Mouse (Mus musculus) myocyte (in vitro differentiated cells): Measurements from ENCODE around the gene Znhit3. TPM values are rescaled to one million over a fixed set of nuclear protein-coding genes. Genes with fewer than 3 reads are reported as not detected.
A peak's percentile ranks its signal among the peaks of the same experiment; 100 is the strongest.

Experiments used
- H3K27me3 ChIP-seq: one replicate; pipeline ENCODE4 v1.6.1; 2011; ENCODE audit not compliant: control insufficient read depth, insufficient read depth, insufficient read length
- H3K36me3 ChIP-seq: one replicate; pipeline ENCODE4 v1.6.1; 2011; ENCODE audit not compliant: control insufficient read depth, insufficient read depth
- H3K4me2 ChIP-seq: one replicate; pipeline ENCODE4 v1.6.1; 2011; ENCODE audit warnings: low read depth, control low read depth
- H3K4me3 ChIP-seq: one replicate; pipeline ENCODE4 v1.5.1; 2011; ENCODE audit warnings: mild to moderate bottlenecking, control low read depth, moderate library complexity
- H3K79me2 ChIP-seq: one replicate; pipeline ENCODE4 v1.6.1; 2011; ENCODE audit not compliant: control insufficient read depth, insufficient read depth
- H3ac ChIP-seq: one replicate; pipeline ENCODE4 v1.6.1; 2011; ENCODE audit not compliant: control insufficient read depth, insufficient read length
- CEBPB ChIP-seq: IDR thresholded peaks from 2 replicates; pipeline ENCODE4 v1.6.1; 2011; ENCODE audit warnings: mild to moderate bottlenecking, moderate library complexity; ENCODE audit not compliant: poor library complexity, insufficient read depth, severe bottlenecking
- E2F4 ChIP-seq: IDR thresholded peaks from one replicate; pipeline ENCODE4 v1.6.1; 2011; ENCODE audit warnings: mild to moderate bottlenecking, control low read depth, moderate library complexity; ENCODE audit not compliant: insufficient read depth
- MAX ChIP-seq: IDR thresholded peaks from one replicate; pipeline ENCODE4 v1.6.1; 2011; ENCODE audit warnings: low read depth, mild to moderate bottlenecking, control low read depth
- MYOD1 ChIP-seq, 3 experiments: IDR thresholded peaks; one replicate each; pipeline ENCODE4 v1.6.1; 2011; ENCODE audit warnings: control low read depth in 2 of 3, low read depth in 2 of 3, mild to moderate bottlenecking in 2 of 3, moderate library complexity in 1 of 3; ENCODE audit not compliant: insufficient read length in 2 of 3, control insufficient read depth in 1 of 3
- MYOG ChIP-seq, 3 experiments: IDR thresholded peaks; one replicate each; pipeline ENCODE4 v1.6.1; 2011; ENCODE audit warnings: control low read depth in 2 of 3, low read depth in 2 of 3, mild to moderate bottlenecking in 2 of 3; ENCODE audit not compliant: insufficient read length in 2 of 3, control insufficient read depth in 1 of 3, insufficient read depth in 1 of 3
- POLR2A ChIP-seq: IDR thresholded peaks from one replicate; pipeline ENCODE4 v1.6.1; 2011; ENCODE audit warnings: low read depth, mild to moderate bottlenecking, control low read depth, moderate library complexity; ENCODE audit not compliant: insufficient read length
- POLR2AphosphoS2 ChIP-seq: IDR thresholded peaks from one replicate; pipeline ENCODE4 v1.6.1; 2011; ENCODE audit warnings: low read depth, control low read depth; ENCODE audit not compliant: insufficient read length
- REST ChIP-seq: IDR thresholded peaks from one replicate; pipeline ENCODE4 v1.6.1; 2011; ENCODE audit warnings: mild to moderate bottlenecking, control low read depth, moderate library complexity; ENCODE audit not compliant: insufficient read depth, insufficient read length
- SRF ChIP-seq: IDR thresholded peaks from one replicate; pipeline ENCODE4 v1.6.1; 2011; ENCODE audit warnings: low read depth; ENCODE audit not compliant: control insufficient read depth, insufficient read length
- TCF12 ChIP-seq: IDR thresholded peaks from one replicate; pipeline ENCODE4 v1.6.1; 2011; ENCODE audit warnings: mild to moderate bottlenecking, control low read depth; ENCODE audit not compliant: poor library complexity, insufficient read depth, severe bottlenecking
- TCF3 ChIP-seq: IDR thresholded peaks from one replicate; pipeline ENCODE4 v1.6.1; 2011; ENCODE audit warnings: low read depth, control low read depth; ENCODE audit not compliant: insufficient read length
- USF1 ChIP-seq: IDR thresholded peaks from one replicate; pipeline ENCODE4 v1.6.1; 2011; ENCODE audit warnings: low read depth, mild to moderate bottlenecking, control low read depth, moderate library complexity
- polyA plus RNA-seq: library from polyadenylated mRNA; unstranded; fragments of >200 nt; fragmentation: generic; extraction: Trizol; gene quantifications from one replicate; pipeline ENCODE4 v1.2.1, GENCODE M21; 2012; ENCODE audit warnings: missing spikeins

Znhit3 gene
- polyA plus RNA-seq, 1 experiment, result 18.5 TPM

GRCm38 (mm10) chr11:84918425-84918824 is 2.3 kb upstream of the Znhit3 start:
- peaks cover 8% of the 10 kb centered on the region for H3K79me2 ChIP-seq
- peaks cover 10% of the 10 kb centered on the region for H3K27me3 ChIP-seq
- H3K4me3 ChIP-seq, result no peak overlapping the region
- TF ChIP-seq CEBPB, result no peak
- TF ChIP-seq MYOG (IDR thresholded peaks at IDR 0.05; ENCODE audit: control insufficient read depth in 1 of 3, insufficient read depth in 1 of 3, insufficient read length in 2 of 3, low read depth in 2 of 3), result no peak
- no peak for TF ChIP-seq SRF
- TF ChIP-seq POLR2AphosphoS2, result no peak
- no peak for TF ChIP-seq POLR2A
- TF ChIP-seq TCF12, result no peak
- no peak for TF ChIP-seq USF1
- no peak for TF ChIP-seq REST
- TF ChIP-seq E2F4, result no peak
- no peak for TF ChIP-seq TCF3
- TF ChIP-seq MYOD1 (IDR thresholded peaks at IDR 0.05; ENCODE audit: control insufficient read depth in 1 of 3, insufficient read length in 2 of 3, low read depth in 2 of 3), result no peak
- peak overlapping the region; percentile 36 for H3K4me2 ChIP-seq
- H3K36me3 ChIP-seq, result no peaks in the 10 kb centered on the region
- no peak overlapping the region for H3ac ChIP-seq

- Histone ChIP-seq H3K4me3 (peak overlapping the region; percentile 54), H3K79me2 (peaks cover 8% of the 10 kb centered on the region), H3K4me2 (peak overlapping the region; percentile 68), H3K27me3 (no peaks in the 10 kb centered on the region), H3ac (peak overlapping the region; percentile 41), H3K36me3 (no peaks in the 10 kb centered on the region)
- TF ChIP-seq CEBPB (no peak), SRF (no peak), POLR2AphosphoS2 (no peak), USF1 (no peak), MYOG (IDR thresholded peaks at IDR 0.05; ENCODE audit: control insufficient read depth in 1 of 3, insufficient read depth in 1 of 3, insufficient read length in 2 of 3, low read depth in 2 of 3) (no peak), TCF3 (no peak), REST (no peak), MAX (no peak), TCF12 (no peak), POLR2A (no peak), E2F4 (no peak), MYOD1 (IDR thresholded peaks at IDR 0.05; ENCODE audit: control insufficient read depth in 1 of 3, insufficient read length in 2 of 3, low read depth in 2 of 3) (no peak)
Observed at GRCm38 (mm10) chr11:84916703-84917300, 636 bp upstream of the Znhit3 start.

- H3ac ChIP-seq, result no peak overlapping the region
- no peaks in the 10 kb centered on the region for H3K27me3 ChIP-seq
- no peak overlapping the region for H3K4me3 ChIP-seq
- no peaks in the 10 kb centered on the region for H3K36me3 ChIP-seq
- TF ChIP-seq POLR2AphosphoS2 (no peak), MYOD1 (IDR thresholded peaks at IDR 0.05; ENCODE audit: control insufficient read depth in 1 of 3, insufficient read length in 2 of 3, low read depth in 2 of 3) (no peak), USF1 (no peak), TCF3 (no peak), MYOG (IDR thresholded peaks at IDR 0.05; ENCODE audit: control insufficient read depth in 1 of 3, insufficient read depth in 1 of 3, insufficient read length in 2 of 3, low read depth in 2 of 3) (no peak), E2F4 (no peak), MAX (no peak), CEBPB (no peak), TCF12 (no peak), SRF (no peak), REST (no peak), POLR2A (no peak)
- no peak overlapping the region for H3K4me2 ChIP-seq
- peaks cover 8% of the 10 kb centered on the region for H3K79me2 ChIP-seq
Observed at GRCm38 (mm10) chr11:84914673-84915072, 1.5 kb downstream of the Znhit3 start.

GRCm38 (mm10) chr11:84910411-84910810 is 5.8 kb downstream of the Znhit3 start:
- H3K79me2 ChIP-seq, result peaks cover 2% of the 10 kb centered on the region
- peaks cover 10% of the 10 kb centered on the region for H3K36me3 ChIP-seq
- TF ChIP-seq TCF12, result no peak
- no peak for TF ChIP-seq E2F4
- no peak for TF ChIP-seq TCF3
- TF ChIP-seq MYOG (IDR thresholded peaks at IDR 0.05; ENCODE audit: control insufficient read depth in 1 of 3, insufficient read depth in 1 of 3, insufficient read length in 2 of 3, low read depth in 2 of 3), result peak in 2 of 3 experiments; percentile 70 to 88
- peak in 2 of 3 experiments; percentile 48 to 76 for TF ChIP-seq MYOD1 (IDR thresholded peaks at IDR 0.05; ENCODE audit: control insufficient read depth in 1 of 3, insufficient read length in 2 of 3, low read depth in 2 of 3)
- no peak for TF ChIP-seq POLR2AphosphoS2
- no peak overlapping the region for H3K4me3 ChIP-seq
- no peaks in the 10 kb centered on the region for H3K27me3 ChIP-seq
- H3ac ChIP-seq, result no peak overlapping the region
- no peak overlapping the region for H3K4me2 ChIP-seq

- H3K36me3 ChIP-seq, result peaks cover 10% of the 10 kb centered on the region
- no peak overlapping the region for H3K4me3 ChIP-seq
- no peak for TF ChIP-seq TCF12
- no peak for TF ChIP-seq SRF
- TF ChIP-seq USF1, result no peak
- no peak for TF ChIP-seq POLR2A
- no peak for TF ChIP-seq REST
- TF ChIP-seq MAX, result no peak
- no peak for TF ChIP-seq POLR2AphosphoS2
- TF ChIP-seq CEBPB, result no peak
- TF ChIP-seq MYOD1 (IDR thresholded peaks at IDR 0.05; ENCODE audit: control insufficient read depth in 1 of 3, insufficient read length in 2 of 3, low read depth in 2 of 3), result no peak
- no peak for TF ChIP-seq E2F4
- TF ChIP-seq MYOG (IDR thresholded peaks at IDR 0.05; ENCODE audit: control insufficient read depth in 1 of 3, insufficient read depth in 1 of 3, insufficient read length in 2 of 3, low read depth in 2 of 3), result no peak
- TF ChIP-seq TCF3, result no peak
- H3K79me2 ChIP-seq, result no peaks in the 10 kb centered on the region
- H3ac ChIP-seq, result no peak overlapping the region
- H3K27me3 ChIP-seq, result no peaks in the 10 kb centered on the region
- H3K4me2 ChIP-seq, result no peak overlapping the region
Observed at GRCm38 (mm10) chr11:84908480-84908879, 7.7 kb downstream of the Znhit3 start.
